Mouse (Mus musculus) liver, adult 2 months (tissue): ENCODE data around the gene Slco2a1. TPM values are rescaled to one million over a fixed set of nuclear protein-coding genes. Genes with fewer than 3 reads are reported as not detected.

Experiments
- DNase-seq: peaks from one replicate; pipeline ENCODE4 v3.0.0-alpha.2; 2011; ENCODE audit warnings: low read depth, low spot score; ENCODE audit errors: extremely low read depth
- H3K27ac ChIP-seq: fragments of 200-500 bp; replicated peaks from 2 replicates; pipeline ENCODE4 v1.5.1; 2012; ENCODE audit warnings: low read depth, mild to moderate bottlenecking, control low read depth, inconsistent platforms, low read length; ENCODE audit not compliant: insufficient read depth
- H3K27me3 ChIP-seq: fragments of 200-500 bp; 2 replicates; pipeline ENCODE4 v1.6.1; 2012; ENCODE audit warnings: mild to moderate bottlenecking, moderate library complexity, low read length, inconsistent platforms; ENCODE audit not compliant: control insufficient read depth, insufficient read depth
- H3K36me3 ChIP-seq: fragments of 200-500 bp; 2 replicates; pipeline ENCODE4 v1.6.1; 2012; ENCODE audit warnings: low read length, inconsistent platforms; ENCODE audit not compliant: control insufficient read depth, insufficient read depth
- H3K4me1 ChIP-seq: fragments of 200-500 bp; 2 replicates; pipeline ENCODE4 v1.6.1; 2011; ENCODE audit warnings: low read length; ENCODE audit not compliant: control insufficient read depth, insufficient read depth
- H3K4me3 ChIP-seq: fragments of 200-500 bp; 2 replicates; pipeline ENCODE4 v1.5.1; 2011; ENCODE audit warnings: low read depth, mild to moderate bottlenecking, control low read depth, low read length, moderate library complexity; ENCODE audit not compliant: insufficient read depth
- H3K79me2 ChIP-seq: fragments of 200-500 bp; 2 replicates; pipeline ENCODE4 v1.6.1; 2012; ENCODE audit warnings: inconsistent platforms, mild to moderate bottlenecking, low read length, moderate library complexity; ENCODE audit not compliant: control insufficient read depth, insufficient read depth
- H3K9ac ChIP-seq: fragments of 200-500 bp; 2 replicates; pipeline ENCODE4 v1.6.1; 2012; ENCODE audit warnings: low read depth, mild to moderate bottlenecking, control low read depth, inconsistent platforms, low read length
- CTCF ChIP-seq: fragments of 200-500 bp; IDR thresholded peaks from 2 replicates; pipeline ENCODE4 v1.5.1; 2011; ENCODE audit warnings: low read depth, low read length, control low read depth
- POLR2A ChIP-seq: fragments of 200-500 bp; IDR thresholded peaks from 2 replicates; pipeline ENCODE4 v1.6.1; 2011; ENCODE audit warnings: low read length, control low read depth; ENCODE audit not compliant: insufficient read depth; ENCODE audit errors: extremely low read depth
- WGBS: fragments of 180-500 bp; shearing (Covaris S2); methylation state at CpG from one replicate; pipeline ENCODE4 v1.1.7; 2018; 5-methylcytosine and 5-hydroxymethylcytosine counted together
- polyA plus RNA-seq: library from polyadenylated mRNA; depleted of rRNA; stranded (reverse); fragments of >200 nt; gene quantifications from 2 replicates; pipeline ENCODE4 v1.2.3, GENCODE M21; 2012
- total RNA-seq: library from RNA; depleted of rRNA; stranded (reverse); fragments of >200 nt; gene quantifications from 2 replicates; pipeline ENCODE4 v1.2.3, GENCODE M21; 2014

Gene Slco2a1
- total and polyA plus RNA-seq, 2 experiments: 8.9 to 55.5 TPM

DNA sequence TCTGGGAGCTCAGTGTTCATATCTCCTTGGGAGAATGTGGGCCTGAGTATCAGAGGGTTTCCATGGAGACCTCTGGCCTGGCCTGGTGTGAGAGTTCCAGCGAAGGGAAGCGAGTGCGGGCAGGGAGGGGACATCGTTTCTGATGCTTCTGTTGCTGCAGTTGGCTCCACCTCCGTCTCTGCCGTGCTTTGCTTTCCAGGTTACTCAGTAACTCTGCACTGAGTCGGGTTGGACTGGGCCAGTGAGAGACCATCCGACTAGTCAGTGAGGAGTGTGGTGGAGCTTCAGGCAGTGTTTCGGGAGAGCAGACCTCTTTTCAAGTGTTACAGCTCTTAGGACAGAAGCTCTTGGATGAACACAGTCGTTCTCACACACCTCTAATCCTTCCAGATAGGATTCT lies 8.6 kb upstream of the Slco2a1 start:
- peak overlapping the region; percentile 42 for H3K27ac ChIP-seq

DNA sequence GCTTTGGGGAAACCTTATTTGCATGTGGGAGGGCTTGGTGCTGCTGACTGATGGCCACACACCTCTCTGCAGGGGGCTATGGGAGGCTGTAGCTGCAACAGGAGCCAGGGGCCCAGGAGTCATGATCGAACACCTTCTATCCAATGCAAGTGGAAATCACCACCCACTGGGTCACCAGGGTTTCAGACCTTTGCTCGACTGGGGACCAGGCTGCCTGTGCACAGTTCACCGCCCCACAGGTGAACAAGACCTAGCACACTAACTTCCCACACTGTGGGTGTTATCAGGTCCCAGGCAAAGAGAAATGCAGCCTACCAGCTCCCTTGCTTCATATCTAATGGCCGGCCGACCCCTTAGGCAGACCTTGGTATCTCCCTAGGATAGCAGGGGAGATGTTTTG lies 8.1 kb upstream of the Slco2a1 start:
- Histone ChIP-seq H3K79me2 (no peaks in the 10 kb centered on the region), H3K9ac (no peak overlapping the region), H3K27ac (peak overlapping the region; percentile 42), H3K36me3 (no peaks in the 10 kb centered on the region), H3K27me3 (no peaks in the 10 kb centered on the region), H3K4me3 (no peak overlapping the region), H3K4me1 (peaks cover 41% of the 10 kb centered on the region)
- DNase-seq: peak; percentile 78
- WGBS: 32% methylated on average over 5 of the region's 5 CpGs
- no peak for TF ChIP-seq POLR2A
- TF ChIP-seq CTCF: no peak

More for the DNA sequence above, 8.6 kb upstream of the Slco2a1 start:
- Histone ChIP-seq H3K79me2 (no peaks in the 10 kb centered on the region), H3K4me3 (no peak overlapping the region), H3K36me3 (no peaks in the 10 kb centered on the region), H3K4me1 (peaks cover 39% of the 10 kb centered on the region), H3K9ac (no peak overlapping the region), H3K27me3 (no peaks in the 10 kb centered on the region)
- WGBS: 25% methylated on average over 10 of the region's 10 CpGs
- DNase-seq: peak; percentile 83
- no peak for TF ChIP-seq POLR2A

DNA sequence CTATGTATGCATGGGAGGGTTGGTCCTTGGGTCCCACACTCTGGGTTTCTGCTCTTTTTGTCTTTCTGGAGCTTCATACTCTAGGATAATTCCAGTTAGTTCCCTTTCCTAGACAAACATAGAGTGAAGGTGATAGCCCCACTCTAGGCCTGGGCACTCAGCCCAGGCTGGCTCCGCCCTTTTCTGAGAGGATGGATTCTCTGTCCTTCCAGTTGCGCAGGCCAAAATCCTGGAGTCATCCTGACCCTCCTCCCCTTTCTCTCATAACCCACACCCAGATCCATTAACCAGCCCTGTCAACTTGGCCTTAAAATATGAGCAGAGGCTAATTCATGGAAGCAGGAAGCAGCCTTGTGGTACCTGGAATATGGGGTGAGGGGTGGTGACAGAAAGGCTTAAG lies 6.7 kb upstream of the Slco2a1 start:
- Histone ChIP-seq H3K79me2 (no peaks in the 10 kb centered on the region), H3K4me3 (no peak overlapping the region), H3K9ac (no peak overlapping the region), H3K4me1 (peaks cover 35% of the 10 kb centered on the region), H3K36me3 (no peaks in the 10 kb centered on the region), H3K27me3 (no peaks in the 10 kb centered on the region), H3K27ac (peak overlapping the region; percentile 33; the same call in 1 of the 2 replicates)
- peak; percentile 74 for DNase-seq
- no peak for TF ChIP-seq CTCF
- no peak for TF ChIP-seq POLR2A
- 36% methylated on average over 2 of the region's 2 CpGs for WGBS

DNA sequence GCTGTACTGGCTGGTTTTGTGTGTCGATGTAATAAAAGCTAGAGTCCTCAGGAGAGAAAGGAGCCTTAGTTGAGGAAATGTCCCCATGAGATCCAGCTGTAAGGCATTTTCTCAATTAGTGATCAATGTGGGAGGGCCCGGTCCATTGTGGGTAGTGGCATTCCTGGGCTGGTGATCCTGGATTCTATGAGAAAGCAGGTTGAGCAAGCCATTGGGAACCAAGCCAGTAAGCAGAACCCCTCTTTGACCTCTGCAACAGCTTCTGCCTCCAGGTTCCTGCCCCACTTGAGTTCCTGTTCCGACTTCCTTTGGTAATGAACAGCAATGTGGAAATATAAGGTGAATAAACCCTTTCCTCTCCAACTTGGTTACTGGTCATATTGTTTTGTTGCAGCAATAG lies 6.1 kb upstream of the Slco2a1 start:
- Histone ChIP-seq H3K27me3 (no peaks in the 10 kb centered on the region), H3K4me3 (no peak overlapping the region), H3K36me3 (no peaks in the 10 kb centered on the region), H3K79me2 (no peaks in the 10 kb centered on the region), H3K9ac (no peak overlapping the region), H3K4me1 (peaks cover 35% of the 10 kb centered on the region), H3K27ac (no peak overlapping the region)
- no peak for TF ChIP-seq CTCF
- TF ChIP-seq POLR2A: no peak
- peak; percentile 73 for DNase-seq
- WGBS: 36% methylated on average over 3 of the region's 3 CpGs

DNA sequence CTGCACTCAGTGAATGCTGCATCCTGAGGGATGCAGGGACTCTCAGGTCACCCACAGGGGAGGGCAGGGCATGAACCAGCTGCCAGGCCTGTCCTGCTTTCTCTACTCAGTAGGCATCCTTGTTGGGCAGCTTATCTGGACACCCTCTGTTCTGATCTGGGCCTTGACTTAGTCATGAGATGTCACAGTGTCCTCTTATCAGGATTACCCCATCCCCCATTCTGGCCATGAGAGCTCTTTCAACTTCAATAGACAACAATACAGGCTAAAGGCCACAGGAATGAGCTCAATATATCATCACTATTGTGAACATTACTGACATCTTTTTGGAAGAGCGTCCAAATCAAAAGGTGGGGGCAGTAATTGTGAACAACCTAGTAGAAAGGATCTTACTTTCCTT lies 3.4 kb upstream of the Slco2a1 start:
- no peak overlapping the region for H3K27ac ChIP-seq
- H3K4me1 ChIP-seq: peaks cover 31% of the 10 kb centered on the region
- no peaks in the 10 kb centered on the region for H3K27me3 ChIP-seq
- no peaks in the 10 kb centered on the region for H3K79me2 ChIP-seq
- TF ChIP-seq CTCF: no peak
- no peak for TF ChIP-seq POLR2A
- peak; percentile 68 for DNase-seq
- no peak overlapping the region for H3K9ac ChIP-seq
- H3K4me3 ChIP-seq: no peak overlapping the region
- 65% methylated on average over 1 of the region's 1 CpGs for WGBS
- no peaks in the 10 kb centered on the region for H3K36me3 ChIP-seq

DNA sequence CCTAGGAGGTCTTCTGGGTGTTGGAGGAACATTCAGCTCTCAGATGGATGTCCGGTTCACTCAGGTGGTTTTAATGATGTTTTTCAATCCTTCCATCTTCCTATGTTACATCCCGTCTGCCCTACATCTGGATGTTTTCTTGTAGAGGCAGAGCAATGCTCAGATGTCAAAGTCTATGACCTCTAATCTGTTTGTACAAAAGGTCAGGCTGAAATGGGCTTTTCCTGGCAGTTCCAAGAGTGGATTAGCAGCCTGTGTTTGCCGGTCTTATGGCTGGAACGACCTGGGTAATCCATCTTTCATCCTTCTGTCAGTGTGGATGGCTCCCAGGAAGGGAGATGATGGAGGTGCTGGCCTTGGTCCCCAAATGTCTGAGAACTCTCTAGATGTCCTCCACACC lies 2.6 kb upstream of the Slco2a1 start:
- H3K27me3 ChIP-seq: no peaks in the 10 kb centered on the region
- H3K4me1 ChIP-seq: peaks cover 24% of the 10 kb centered on the region
- no peaks in the 10 kb centered on the region for H3K36me3 ChIP-seq
- 27% methylated on average over 4 of the region's 4 CpGs for WGBS
- TF ChIP-seq CTCF (no peak), POLR2A (no peak)
- no peak overlapping the region for H3K9ac ChIP-seq
- H3K4me3 ChIP-seq: no peak overlapping the region
- peak; percentile 83 for DNase-seq
- H3K79me2 ChIP-seq: no peaks in the 10 kb centered on the region
- H3K27ac ChIP-seq: peak overlapping the region; percentile 4; the same call in 1 of the 2 replicates
